Mouse (Mus musculus) lung, postnatal 0 days (tissue): ENCODE results near the gene Hmx1. TPM values are rescaled to one million over a fixed set of nuclear protein-coding genes. Genes with fewer than 3 reads are reported as not detected.

ENCODE experiments used
- ATAC-seq: fragments of 200-750 bp; cut with Nextera tagmentation; 2 replicates; pipeline ENCODE4 v1.8.0; 2017; ENCODE audit warnings: moderate library complexity
- DNase-seq: peaks from one replicate; pipeline ENCODE4 v3.0.0-alpha.2; 2016; ENCODE audit warnings: low spot score
- H3K27ac ChIP-seq: fragments of 300-500 bp; sonication (generic); 2 replicates; pipeline ENCODE4 v1.5.1; 2014; ENCODE audit warnings: antibody characterized with exemption, mild to moderate bottlenecking, low read length, mixed read lengths
- H3K27me3 ChIP-seq: fragments of 300-500 bp; sonication (generic); replicated peaks from 2 replicates; pipeline ENCODE4 v1.6.1; 2014; ENCODE audit warnings: low read length, mixed read lengths; ENCODE audit not compliant: insufficient read depth
- H3K36me3 ChIP-seq: fragments of 300-500 bp; sonication (generic); 2 replicates; pipeline ENCODE4 v1.6.1; 2014; ENCODE audit warnings: low read length, mixed read lengths; ENCODE audit not compliant: insufficient read depth
- H3K4me1 ChIP-seq: fragments of 300-500 bp; sonication (generic); 2 replicates; pipeline ENCODE4 v1.6.1; 2014; ENCODE audit warnings: antibody characterized with exemption, low read depth, low read length, mixed read lengths; ENCODE audit not compliant: insufficient read depth
- H3K4me2 ChIP-seq: fragments of 300-500 bp; sonication (generic); replicated peaks from 2 replicates; pipeline ENCODE4 v1.6.1; 2014; ENCODE audit warnings: low read depth, mild to moderate bottlenecking, low read length, moderate library complexity, mixed read lengths
- H3K4me3 ChIP-seq: fragments of 300-500 bp; sonication (generic); 2 replicates; pipeline ENCODE4 v1.5.1; 2014; ENCODE audit warnings: low read depth, low read length
- H3K9ac ChIP-seq: fragments of 300-500 bp; sonication (generic); replicated peaks from 2 replicates; pipeline ENCODE4 v1.6.1; 2014; ENCODE audit warnings: low read depth, mild to moderate bottlenecking
- H3K9me3 ChIP-seq: fragments of 300-500 bp; sonication (generic); 2 replicates; pipeline ENCODE4 v1.6.1; 2016; ENCODE audit warnings: low read length, mixed read lengths
- CTCF ChIP-seq: IDR thresholded peaks from 2 replicates; pipeline ENCODE4 v1.5.1; 2016; ENCODE audit warnings: antibody characterized with exemption, mild to moderate bottlenecking
- EP300 ChIP-seq: IDR thresholded peaks from 2 replicates; pipeline ENCODE4 v1.6.1; 2016; ENCODE audit warnings: antibody characterized with exemption, mild to moderate bottlenecking, control low read depth
- WGBS: fragments of 180-500 bp; shearing (Covaris S2); extraction: QIAGEN DNeasy Blood & Tissue Kit; methylation state at CpG from one replicate; pipeline ENCODE4 v1.1.7; 2014; 5-methylcytosine and 5-hydroxymethylcytosine counted together
- polyA plus RNA-seq: library from polyadenylated mRNA; unstranded; fragments of >200 nt; fragmentation: Nextera tagmentation; extraction: Ambion mirVana; gene quantifications from 2 replicates; pipeline ENCODE4 v1.2.1, GENCODE M21; 2015

Hmx1 gene
- polyA plus RNA-seq, 1 experiment from 2014 or later: not detected

DNA sequence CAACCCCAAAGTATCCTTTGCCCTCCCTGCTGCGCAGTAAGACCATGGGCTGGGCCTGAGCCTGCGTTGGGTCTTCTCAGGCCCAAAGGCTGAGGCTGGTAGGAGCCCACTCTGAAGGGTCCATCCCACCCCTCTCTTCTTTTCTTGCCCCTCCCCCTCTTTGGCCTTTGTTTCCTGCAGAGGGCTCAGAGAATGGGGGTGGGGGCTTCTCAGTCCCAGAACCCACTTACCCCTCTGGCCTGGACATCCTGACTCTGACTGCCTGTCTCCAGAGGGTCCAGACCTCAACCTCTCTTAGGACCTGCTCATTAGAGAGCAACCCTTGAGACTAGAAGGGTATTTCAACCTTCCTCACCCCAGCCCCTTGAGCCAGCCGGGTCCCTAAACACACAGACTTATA lies 1.0 kb downstream of the Hmx1 start:
- no peak overlapping the region for H3K9ac ChIP-seq
- H3K4me1 ChIP-seq: peaks cover 5% of the 10 kb centered on the region; the same call in 1 of the 2 replicates
- 33% methylated on average over 3 of the region's 3 CpGs for WGBS
- DNase-seq (no peak), ATAC-seq (no peak)
- no peak for TF ChIP-seq EP300
- TF ChIP-seq CTCF: no peak
- no peak overlapping the region for H3K4me3 ChIP-seq
- H3K27me3 ChIP-seq: peaks cover 99% of the 10 kb centered on the region
- H3K4me2 ChIP-seq: no peak overlapping the region
- no peaks in the 10 kb centered on the region for H3K36me3 ChIP-seq
- H3K9me3 ChIP-seq: no peaks in the 10 kb centered on the region
- H3K27ac ChIP-seq: no peak overlapping the region

DNA sequence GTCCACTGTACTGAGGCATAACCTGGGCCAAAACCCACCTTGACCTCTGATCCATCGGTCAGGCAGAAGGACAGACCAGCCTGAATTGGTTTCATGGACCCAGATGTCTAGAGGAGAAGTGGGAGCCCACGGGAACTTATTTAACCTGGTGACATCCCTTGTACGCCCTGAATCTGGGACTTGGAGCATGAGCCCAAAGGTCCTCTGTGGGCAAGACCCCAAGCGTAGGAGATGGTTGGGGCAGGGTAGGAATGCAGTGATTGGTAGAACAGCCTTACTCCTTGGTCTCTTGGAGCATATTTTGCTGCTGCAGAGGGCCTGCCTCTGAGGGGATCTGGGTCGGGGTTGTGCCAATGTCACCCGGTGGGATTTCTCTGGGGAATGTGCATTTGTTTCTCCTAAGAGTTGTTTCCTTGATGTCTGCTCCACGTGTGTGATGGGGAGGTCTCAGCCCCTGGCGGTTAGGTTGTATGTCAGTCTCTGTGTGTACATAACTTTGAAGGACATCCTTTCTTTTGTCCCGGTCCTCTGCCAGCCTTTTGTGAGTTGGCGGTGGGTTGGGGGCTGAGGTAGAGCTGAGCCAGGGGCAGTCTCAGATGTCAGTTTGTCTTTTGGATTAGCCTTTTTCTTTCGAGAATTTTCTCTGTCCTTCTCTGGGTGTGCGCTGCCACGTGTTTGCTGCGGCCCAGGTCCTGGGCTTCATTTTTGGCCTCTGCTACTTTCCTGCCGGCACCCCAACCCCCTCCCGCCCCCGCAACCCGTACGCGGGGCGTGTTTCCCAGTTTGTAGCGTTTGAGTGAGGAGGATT lies 2.1 kb downstream of the Hmx1 start:
- Histone ChIP-seq H3K4me1 (peaks cover 5% of the 10 kb centered on the region; the same call in 1 of the 2 replicates), H3K36me3 (no peaks in the 10 kb centered on the region), H3K27ac (no peak overlapping the region), H3K27me3 (peaks cover 100% of the 10 kb centered on the region), H3K4me2 (peak overlapping the region; percentile 56; the same call in 1 of the 2 replicates), H3K9ac (no peak overlapping the region), H3K9me3 (no peaks in the 10 kb centered on the region), H3K4me3 (peak overlapping the region; percentile 26; the same call in 1 of the 2 replicates)
- ATAC-seq (no peak), DNase-seq (no peak)
- no peak for TF ChIP-seq EP300
- TF ChIP-seq CTCF: no peak
- 4% methylated on average over 22 of the region's 22 CpGs for WGBS

DNA sequence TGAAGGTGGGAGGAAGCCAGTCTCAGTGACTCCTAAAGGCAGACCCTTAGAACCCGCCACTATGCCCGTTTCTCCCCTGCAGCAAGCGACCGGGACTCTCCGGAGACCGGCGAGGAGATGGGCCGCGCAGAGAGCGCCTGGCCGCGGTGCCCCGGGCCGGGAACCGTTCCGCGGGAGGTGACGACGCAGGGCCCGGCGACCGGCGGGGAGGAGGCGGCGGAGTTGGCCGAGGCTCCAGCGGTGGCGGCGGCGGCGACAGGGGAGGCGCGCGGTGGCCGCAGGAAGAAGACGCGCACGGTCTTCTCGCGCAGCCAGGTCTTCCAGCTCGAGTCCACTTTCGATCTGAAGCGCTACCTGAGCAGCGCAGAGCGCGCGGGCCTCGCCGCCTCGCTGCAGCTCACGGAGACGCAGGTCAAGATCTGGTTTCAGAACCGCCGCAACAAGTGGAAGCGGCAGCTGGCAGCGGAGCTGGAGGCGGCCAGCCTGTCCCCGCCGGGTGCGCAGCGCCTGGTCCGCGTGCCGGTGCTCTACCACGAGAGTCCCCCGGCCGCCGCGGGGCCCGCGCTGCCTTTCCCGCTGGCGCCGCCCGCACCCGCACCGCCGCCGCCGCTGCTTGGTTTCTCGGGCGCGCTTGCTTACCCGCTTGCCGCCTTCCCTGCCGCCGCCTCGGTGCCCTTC lies 2.9 kb downstream of the Hmx1 start:
- H3K9me3 ChIP-seq: no peaks in the 10 kb centered on the region
- under 1% methylated on average over 48 of the region's 88 CpGs for WGBS
- peak overlapping the region; percentile 56 for H3K4me2 ChIP-seq
- ATAC-seq: no peak
- H3K4me3 ChIP-seq: peak overlapping the region; percentile 26
- no peak for TF ChIP-seq EP300
- no peak for TF ChIP-seq CTCF
- H3K4me1 ChIP-seq: peaks cover 5% of the 10 kb centered on the region; the same call in 1 of the 2 replicates
- no peak for DNase-seq
- peaks cover 97% of the 10 kb centered on the region for H3K27me3 ChIP-seq
- H3K9ac ChIP-seq: no peak overlapping the region
- H3K36me3 ChIP-seq: no peaks in the 10 kb centered on the region
- no peak overlapping the region for H3K27ac ChIP-seq

DNA sequence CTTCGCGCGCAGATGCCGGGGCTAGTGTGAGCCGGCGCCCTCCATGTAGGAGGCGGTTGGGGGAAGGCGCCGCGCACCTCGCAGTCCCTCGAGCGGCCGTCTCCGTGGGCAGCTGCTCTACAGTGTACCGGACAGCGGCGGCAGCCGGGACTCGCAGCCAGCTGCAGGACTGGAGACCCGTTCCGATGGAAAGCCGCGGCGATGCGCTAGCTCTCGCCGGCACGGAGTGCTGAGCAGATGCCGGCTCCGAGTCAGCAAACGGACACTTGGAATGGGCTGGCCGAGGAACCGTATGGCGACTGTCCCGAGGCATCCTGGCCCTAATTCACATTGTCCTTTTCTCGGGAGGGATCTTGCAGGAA lies 3.4 kb downstream of the Hmx1 start:
- 1% methylated on average over 36 of the region's 37 CpGs for WGBS
- H3K4me3 ChIP-seq: peak overlapping the region; percentile 26

DNA sequence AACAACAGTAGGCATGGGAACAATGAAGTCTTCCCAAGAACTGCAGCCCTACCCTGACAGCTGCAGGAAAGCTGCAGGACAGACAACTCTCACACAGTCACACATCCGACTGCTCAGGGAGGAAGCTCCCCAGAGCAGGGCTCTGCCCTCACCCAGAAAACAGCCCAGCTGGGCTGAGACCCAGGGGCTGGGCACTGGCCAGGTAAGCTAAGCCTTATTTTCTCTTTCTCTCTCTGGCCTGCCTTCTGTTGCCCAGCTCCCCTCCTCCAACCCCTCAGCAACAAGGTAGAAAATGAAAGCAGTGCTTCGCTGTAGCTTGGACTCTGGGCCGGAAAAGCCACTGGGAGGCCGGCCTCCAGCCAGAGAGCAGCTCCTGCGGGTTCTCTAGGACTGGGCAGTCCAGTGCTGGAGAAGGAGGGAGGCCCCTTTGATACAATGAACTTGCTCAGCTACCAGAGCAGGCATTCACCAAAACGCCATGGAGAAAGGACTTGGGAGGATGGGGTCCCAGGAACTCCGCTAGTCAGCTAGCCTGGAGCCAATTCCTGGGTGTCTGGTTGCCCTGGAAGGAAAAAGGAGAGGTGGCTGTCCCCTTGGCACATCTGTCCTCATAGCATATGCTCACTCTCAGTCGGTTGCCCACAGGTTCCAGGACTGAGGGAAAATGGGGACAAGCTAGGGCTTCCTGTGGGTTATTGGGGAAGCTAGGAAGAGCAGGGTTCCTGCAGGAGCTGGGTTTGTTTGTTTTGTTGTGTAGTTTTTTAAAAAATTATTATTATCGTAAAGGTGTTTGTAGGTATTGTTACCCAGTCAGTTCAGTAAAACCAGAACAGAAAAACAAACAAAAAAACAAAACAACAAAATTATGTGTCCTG lies 6.9 kb downstream of the Hmx1 start:
- H3K4me2 ChIP-seq: peak overlapping the region; percentile 38
- DNase-seq: no peak
- H3K4me3 ChIP-seq: no peak overlapping the region
- no peak for ATAC-seq
- no peak overlapping the region for H3K27ac ChIP-seq
- TF ChIP-seq EP300: no peak
- no peak for TF ChIP-seq CTCF
- no peaks in the 10 kb centered on the region for H3K36me3 ChIP-seq
- 5% methylated on average over 9 of the region's 9 CpGs for WGBS
- H3K27me3 ChIP-seq: peaks cover 93% of the 10 kb centered on the region
- H3K9ac ChIP-seq: no peak overlapping the region
- H3K4me1 ChIP-seq: no peaks in the 10 kb centered on the region; the same call in 1 of the 2 replicates
- H3K9me3 ChIP-seq: no peaks in the 10 kb centered on the region

More for the DNA sequence above, 3.4 kb downstream of the Hmx1 start:
- no peaks in the 10 kb centered on the region for H3K9me3 ChIP-seq
- no peak overlapping the region for H3K27ac ChIP-seq
- peaks cover 5% of the 10 kb centered on the region; the same call in 1 of the 2 replicates for H3K4me1 ChIP-seq
- DNase-seq (no peak), ATAC-seq (no peak)
- no peak overlapping the region for H3K9ac ChIP-seq
- peaks cover 97% of the 10 kb centered on the region for H3K27me3 ChIP-seq
- no peak for TF ChIP-seq CTCF
- TF ChIP-seq EP300: no peak
- peak overlapping the region; percentile 56 for H3K4me2 ChIP-seq
- H3K36me3 ChIP-seq: no peaks in the 10 kb centered on the region
